Mouse (Mus musculus) spleen, adult 18-20 months (tissue): ENCODE measurements at regions not wholly inside any gene's neighbourhood (a gene's known extent, or its start where the extent isn't known, plus 50 kb on each side); places are given as distances from the start of the nearest gene placed in this dataset.

Experiments used
- DNase-seq, 2 experiments: peaks; one replicate each; pipeline ENCODE4 v3.0.0; 2022; ENCODE audit warnings: mixed read lengths in 2 of 2

DNA sequence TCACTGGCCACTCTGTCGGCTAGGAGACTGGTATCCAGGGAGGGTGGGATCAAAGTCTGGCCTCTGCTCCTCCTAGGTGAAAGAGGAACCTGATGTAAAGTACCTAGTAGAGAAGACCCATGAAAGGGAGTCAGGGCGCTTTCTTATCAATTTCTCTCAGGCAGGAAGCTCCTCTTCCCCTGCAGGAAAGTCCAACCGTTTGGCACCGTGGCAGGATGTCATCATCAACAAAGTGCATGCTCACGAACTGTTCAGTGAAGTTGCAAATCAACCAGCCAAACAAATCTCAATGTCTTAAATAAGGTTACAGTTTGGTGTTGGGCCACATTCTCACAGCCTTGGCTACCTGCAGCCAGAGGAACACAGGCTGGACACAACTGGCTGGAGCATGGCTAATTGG is 138.2 kb upstream of the Krr1 start:
- DNase-seq = no peak

DNA sequence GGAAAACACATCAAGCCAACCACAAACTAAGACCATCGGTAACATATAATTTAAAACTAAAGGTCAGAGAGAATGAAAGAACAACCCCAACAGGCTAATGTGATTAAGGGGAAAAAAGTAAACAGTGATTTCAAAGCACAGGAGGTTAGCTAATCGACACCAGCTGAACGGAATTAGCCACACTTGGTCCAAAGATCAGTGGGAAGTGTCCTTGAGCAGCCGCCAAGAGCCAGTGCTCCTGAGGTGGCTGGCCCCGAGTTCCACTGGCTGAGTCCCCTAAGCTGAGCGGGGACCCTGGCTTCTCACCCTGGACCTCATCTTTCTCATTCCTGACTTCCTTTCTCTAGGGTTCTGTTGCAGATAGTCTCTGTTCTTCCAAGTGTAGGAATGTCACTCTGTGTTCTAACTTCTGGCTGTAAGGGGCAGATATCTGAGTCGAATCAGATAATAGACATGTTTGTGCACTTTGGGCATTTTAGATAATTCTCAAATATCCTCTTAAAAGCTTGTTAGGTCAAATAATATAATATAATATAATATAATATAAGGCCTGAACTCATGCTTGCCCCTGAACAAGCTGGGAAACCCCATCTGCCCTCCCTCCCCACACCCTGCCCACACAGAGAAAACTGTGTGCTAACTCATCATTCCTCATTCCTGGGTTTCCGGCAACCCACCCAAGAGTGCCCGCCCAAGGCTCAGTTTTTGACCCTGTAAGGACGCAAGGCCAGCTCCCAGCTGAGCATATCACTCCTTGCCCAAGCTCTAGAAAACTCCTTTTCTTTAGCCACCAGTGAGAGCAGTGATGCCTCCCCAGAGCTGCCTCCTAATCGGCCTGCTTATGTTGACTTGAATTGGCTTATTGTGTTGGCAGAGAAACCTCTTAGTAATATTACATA is 137.3 kb upstream of the Krr1 start:
- no peak for DNase-seq

DNA sequence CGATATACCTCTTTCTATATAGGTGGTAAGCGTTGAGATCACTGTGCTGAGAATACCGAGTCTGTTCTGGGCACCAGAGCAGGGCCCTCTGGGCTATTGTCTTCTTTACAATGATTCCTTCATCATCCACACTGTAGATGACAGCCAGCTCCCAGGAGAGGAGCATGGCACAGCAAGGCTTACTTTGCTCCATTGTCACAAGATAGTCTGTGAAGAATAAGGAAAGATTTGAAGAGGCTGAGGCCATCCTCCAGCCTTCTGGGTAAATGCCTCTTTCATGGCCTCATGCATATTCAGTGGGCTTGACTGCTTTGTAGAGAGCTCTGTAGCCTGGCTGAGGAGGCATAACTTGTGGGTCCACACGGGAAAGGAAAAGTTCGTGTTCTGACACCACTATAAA is 136.3 kb upstream of the Krr1 start:
- no peak for DNase-seq

DNA sequence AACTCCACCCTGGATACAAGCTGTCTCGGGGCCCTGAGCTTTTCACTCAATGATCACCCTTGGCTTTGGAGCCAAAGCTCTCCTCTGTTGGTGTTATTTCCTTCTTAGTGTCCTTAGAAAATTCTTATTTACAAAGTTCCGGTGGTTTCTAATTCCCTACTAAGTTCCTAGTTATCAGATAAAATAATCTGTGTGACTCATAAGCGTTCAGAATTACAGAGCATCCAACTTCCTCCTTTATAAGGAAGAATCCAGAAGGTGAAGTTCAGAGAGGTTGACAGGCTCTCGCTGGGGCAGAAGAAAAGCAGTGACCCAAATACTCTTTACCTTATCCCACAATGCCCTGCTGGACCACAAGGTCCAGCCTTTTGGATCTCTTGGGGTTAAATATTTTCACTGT is 135.7 kb upstream of the Krr1 start:
- no peak for DNase-seq

DNA sequence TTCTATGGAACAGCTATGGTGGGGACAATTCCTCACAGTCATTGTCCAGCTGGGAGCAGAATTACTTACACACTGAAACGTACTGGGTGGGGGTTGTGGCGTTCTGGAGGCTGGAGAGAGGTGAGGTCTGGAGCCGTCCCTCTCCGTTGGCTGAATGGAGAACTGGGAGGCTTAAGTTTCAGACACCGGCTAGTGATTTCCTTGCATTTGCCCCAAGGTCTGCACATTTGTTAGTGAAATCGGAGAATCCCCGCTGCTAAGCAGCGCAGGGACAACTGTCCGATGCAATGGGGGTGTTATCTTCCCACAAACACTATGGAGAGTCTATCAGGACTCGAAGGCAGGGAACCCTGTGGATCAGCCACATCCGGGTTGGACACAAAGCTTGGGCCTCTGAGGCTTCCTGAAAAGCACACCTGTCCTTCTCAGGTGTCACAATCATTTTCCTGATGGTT is 130.1 kb upstream of the Krr1 start:
- DNase-seq = no peak

DNA sequence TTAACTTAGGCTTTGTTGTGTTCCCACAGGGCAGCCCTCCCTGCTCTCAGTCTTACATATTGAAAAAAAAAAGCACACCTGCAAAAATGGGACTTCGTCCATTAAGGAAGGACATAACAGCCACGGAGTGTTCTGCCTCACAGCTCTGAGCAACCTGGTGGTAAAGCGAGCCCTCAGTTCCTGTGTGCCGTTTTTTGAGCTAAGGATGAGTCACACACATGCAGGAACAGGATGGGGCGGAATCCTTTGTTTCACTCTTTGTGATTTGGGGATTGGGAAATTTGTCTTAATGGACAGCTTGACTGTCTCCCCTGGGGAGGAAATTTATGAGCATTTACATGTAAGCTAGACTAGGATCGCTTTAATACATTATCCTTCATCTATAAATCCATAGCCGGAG is 129.6 kb upstream of the Krr1 start:
- no peak for DNase-seq

DNA sequence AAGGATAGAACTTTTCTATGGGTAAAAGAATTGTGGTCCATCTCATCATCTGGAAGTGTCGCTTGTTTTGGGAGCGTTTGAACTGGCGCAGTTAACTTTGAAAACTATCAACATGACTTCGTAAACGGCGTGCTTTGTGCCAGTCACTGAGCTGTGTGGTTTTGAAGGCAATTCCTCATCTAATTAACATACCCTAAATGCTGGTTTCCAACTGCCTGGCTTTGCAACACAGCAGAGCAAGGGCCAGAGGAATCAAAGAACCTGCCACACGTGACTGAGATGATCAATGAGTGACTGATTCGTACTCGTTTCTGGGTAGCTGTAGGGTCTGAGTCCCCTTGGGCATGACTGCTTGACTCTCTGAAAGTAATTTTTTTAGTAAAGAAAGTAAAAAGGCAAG is 129.2 kb upstream of the Krr1 start:
- no peak for DNase-seq

DNA sequence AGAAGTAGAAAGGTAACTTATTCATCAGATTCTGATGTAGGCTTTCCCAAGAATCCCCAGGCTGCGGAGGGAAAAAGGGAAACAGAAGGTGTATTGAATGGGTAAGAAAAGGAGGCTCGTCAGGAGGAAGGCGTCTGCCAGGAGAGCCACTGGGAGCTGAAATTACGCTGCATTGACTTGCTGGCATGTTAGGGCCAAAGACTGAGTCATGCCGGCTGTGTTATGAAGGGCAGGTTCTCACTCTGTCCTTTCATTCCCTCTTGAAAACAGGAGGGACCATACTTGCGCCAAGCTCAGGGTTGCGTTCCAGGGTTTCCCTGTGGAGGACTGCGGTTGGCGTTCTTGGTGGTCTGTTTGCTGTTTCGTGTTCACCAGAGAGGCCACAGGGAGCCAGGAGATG is 128.3 kb upstream of the Krr1 start:
- no peak for DNase-seq

DNA sequence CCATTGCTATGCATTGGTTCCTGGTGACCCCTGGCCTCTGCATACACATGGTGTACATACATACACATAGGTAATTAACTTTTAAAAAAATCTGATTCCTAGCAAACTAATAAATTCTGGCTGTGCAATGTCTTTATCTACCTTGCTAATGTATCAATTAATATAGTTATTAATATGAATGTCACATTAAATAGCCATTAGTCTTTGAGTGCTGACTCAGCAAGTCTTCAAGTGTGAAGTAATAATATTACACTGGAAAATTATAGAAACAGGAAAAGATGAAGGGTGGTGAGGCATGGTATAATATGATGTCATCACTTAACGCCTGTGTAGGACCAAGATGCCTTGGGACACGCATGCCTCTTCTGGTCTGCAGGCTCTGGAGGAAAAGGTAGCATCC is 126.5 kb upstream of the Krr1 start:
- no peak for DNase-seq

DNA sequence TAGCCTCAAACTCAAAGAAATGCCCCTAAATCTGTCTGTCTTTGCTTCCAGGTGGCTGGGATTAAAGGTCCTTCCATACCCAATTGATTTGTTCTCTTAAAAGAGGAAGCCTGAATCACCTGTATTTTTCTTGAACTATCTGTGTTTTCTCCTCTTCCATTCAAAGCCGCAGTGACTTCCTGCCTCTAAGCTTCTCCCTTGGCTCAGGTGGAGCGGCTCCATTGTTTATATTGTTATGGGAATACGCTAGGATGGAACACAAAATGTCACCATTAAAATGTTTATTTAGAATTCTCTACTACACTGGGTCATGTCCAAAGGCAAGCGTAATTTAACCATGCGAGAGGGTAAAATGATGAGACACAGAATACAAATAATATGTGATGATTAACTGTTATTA is 118.2 kb upstream of the Krr1 start:
- no peak for DNase-seq

DNA sequence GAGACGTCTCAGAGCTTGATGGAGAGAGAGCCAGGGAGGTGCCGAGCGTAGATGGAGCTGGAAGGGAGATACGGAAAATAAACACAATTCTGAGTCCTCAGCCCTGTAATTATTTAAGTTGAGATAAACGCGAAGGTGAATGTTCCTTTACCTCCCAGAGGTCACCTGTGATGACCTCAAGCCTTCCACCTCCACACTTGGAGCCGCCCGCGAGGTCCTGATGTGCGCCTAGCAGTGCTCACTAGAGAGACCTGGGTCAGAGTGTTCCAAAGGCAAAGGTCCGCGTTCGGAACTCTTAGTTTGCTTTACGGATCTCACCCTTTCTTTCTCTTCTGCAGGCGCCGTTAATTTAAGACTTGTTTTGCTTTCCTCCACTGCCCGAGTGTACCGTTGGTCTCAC is 117.0 kb upstream of the Krr1 start:
- no peak for DNase-seq

DNA sequence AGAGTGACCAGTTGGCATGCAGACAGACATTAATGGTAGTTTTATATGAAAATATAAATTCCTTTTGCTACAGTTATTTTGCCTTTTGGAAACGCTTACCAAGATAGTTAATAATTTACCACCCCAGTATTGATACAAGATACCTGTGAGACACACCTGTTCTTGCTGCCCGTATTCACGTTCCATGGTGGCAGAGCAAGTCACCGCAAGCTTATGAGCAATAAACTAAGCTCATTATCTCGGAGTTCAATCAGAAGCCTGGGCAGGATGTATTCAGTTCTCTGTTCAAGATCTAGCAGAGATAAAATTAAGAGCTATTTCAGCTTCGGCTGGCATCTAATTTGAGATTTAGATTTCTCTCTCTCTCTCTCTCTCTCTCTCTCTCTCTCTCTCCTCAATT is 114.1 kb upstream of the Krr1 start:
- no peak for DNase-seq

DNA sequence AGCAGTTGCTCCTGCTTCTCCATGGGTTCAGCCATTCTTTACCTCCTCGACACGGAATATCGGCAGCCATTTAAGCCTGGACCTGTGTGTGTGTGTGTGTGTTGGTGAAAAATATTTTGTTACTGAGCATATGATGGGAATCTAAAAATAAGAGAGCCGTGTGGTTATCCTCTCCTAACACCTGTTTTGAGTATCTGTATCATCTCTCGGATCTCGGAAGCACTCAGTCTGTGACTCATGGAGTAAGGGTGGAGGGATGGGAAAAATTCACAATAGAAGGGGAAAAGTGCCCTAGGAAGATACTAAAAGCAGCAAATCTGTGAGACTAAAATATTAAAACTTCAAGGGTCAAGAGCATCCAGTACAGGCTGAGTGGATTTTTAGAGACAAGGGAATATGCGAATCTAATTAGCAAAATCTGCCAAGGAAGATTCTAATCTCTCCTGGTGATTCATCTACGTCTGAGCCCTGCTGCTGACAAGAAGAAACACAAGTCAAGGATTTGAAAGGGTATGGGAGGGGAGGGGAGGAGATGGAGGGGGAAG is 107.1 kb upstream of the Krr1 start:
- DNase-seq = no peak

DNA sequence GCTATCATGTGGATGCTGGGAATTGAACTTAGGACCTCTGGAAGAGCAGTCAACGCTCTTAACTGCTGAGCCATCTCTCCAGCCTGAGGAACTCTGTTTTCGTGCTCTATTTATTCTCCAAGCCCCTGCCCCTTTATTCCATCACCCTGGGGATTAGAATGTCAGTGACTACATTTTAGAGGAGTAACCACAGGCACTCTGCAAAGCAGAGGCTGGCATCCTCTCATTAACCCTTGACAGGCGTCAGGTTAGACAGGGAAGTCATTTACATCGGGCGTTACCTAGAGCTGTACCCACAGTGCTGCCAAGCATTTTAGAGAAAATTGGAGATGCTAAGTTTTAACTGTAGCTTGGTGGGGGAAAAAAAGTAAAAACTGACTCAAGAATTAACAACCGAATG is 105.4 kb upstream of the Krr1 start:
- DNase-seq = no peak

DNA sequence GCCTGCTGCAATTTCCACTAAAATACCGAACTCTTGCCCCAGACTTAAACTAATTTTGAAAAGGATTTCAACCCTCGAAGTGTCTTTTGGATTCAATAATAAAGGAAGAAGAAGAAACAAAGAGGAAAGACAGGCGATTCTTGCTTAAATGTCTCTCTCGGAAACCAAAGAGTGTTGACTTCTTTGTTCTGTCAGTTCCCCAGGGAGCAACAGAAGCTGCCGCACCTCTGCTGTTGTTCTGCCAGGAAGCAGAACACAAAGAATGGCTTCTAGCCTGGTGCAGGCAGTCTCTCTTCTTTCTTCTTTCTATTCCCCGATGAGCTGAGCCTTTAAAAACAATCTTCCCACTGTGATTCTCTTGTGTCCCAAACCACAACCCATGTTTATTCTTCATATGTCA is 104.9 kb upstream of the Krr1 start:
- no peak for DNase-seq

DNA sequence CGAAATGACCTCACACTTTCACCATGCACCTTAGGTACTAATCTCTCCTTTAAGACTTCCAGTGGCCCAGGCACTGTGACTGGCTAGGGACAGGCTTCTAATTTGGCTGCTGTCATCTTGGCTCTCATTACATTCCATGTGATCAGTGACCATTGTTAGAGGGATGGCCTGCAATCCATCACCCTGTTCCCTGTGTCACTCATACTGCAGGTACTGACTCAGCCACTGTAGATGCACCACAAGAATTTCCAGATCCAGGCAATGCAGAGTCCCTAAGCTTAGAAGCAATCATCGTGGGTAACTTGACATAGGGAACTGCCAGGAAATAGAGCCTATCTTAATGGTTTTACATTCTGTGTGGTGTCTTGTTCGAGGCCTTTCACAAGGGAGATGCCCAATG is 92.1 kb upstream of the Krr1 start:
- DNase-seq = no peak

DNA sequence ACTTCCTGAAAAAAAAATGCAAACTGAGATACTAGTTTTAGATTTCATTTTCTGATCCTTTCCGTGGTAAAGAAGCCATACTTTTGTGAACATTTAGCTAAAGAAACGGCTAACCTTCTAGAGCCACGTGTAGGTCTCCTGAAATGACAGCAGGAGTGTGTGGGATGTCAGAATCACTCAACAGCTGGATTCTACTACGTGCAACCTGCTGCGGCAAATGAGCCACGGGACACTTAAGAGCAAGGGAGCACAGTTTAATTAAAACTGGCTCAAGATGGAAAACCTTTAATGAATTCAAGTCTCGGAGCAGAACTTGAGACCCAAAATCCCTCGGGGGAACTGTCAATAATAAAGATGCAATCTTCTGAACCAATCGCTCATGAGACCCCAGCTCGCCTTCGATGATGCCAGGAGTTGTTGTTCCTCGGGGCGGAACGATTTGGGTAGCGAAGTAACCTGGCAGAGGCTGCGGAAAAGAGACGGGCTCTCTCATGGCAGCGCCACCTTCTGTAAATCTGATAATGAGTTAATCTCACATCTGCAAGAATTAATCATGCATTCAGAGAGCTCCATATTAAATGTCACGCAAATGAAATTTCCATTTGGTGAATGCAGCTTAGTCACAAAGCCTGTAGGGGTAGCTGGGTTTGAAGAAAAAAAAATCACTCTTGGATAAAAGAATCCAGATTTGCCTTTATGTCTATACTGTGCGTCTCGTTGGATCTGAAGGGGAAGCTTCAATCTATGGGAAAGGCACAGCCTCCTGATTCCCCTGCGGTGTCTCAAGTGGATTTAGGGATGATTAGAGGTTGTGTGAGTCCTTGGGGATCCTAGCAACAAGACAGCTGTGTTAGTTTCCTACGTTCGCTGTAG is 90.9 kb upstream of the Krr1 start:
- no peak for DNase-seq

DNA sequence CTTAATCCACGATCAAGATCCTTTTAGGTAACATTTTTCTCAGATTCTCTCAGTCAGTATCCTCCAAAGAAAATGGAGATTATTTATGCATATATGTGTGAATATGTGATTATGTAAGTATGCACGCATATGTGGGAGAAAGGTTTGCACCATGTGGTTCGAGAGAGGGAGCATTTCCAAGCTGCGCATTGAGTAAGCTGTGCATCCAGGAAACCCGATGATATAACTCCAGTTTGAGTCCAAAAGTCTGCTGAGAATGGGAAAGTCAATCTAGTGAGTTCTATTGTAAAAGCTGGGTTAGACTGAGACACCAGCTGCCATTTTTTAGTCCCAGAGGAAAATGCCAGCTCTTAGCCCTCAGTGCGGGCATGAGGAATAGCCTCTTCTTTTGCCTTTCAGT is 89.9 kb upstream of the Krr1 start:
- no peak for DNase-seq

DNA sequence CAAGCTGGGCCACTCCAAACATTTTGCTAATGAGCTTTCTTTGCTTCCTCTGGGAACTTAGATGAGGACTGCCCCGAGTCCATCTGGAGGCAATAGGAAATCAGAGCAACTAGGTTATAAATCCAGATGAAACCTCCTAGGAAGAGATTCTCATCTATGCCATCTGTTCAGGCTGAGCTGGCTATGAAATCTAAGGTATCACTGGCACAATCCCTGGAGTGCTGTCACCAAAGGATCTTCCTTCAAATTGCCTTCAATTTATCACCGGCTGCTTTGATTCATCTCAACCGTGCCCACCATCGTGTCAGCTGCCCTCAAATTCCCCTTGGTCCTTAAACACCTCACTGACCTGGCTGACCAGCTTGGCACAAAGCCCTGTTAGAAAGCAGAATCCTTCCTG is 87.8 kb upstream of the Krr1 start:
- DNase-seq = no peak

DNA sequence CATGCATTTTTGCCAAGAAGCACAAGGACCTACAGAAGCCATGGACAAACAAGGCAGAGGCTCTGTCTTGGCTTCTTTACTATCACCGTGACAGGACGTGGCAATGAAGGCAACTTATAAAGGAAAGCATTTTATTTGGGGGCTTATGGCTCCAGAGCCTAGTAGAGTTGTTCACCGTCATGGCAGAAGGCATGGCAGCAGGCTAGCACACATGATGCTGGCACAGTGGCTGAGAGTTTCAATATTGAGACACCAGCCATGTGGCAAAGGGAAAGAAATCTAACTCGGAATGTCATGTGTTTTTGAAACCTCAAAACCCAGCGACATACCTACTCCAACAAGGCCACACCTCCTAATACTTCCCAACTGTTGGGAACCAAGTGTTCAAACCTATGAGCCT is 83.4 kb upstream of the Krr1 start:
- no peak for DNase-seq

DNA sequence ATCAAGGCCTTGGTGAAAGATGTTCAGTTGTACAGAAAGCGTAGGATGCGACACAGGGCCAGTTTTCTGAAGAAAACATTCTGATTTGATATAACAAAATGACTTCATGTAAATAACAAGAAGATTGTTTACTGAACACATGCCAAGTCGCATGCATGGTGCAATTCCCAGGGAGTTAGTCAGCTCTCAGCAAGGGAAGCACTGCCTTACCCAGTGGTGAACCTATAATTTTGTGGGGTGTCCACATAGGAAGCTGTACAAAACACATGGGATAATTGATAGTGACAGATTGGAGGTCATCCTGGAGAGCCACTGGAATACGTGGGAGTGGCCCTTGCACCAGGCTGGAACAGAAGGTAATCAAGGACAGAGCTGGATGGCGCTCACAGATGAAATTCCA is 79.0 kb upstream of the Krr1 start:
- no peak for DNase-seq

DNA sequence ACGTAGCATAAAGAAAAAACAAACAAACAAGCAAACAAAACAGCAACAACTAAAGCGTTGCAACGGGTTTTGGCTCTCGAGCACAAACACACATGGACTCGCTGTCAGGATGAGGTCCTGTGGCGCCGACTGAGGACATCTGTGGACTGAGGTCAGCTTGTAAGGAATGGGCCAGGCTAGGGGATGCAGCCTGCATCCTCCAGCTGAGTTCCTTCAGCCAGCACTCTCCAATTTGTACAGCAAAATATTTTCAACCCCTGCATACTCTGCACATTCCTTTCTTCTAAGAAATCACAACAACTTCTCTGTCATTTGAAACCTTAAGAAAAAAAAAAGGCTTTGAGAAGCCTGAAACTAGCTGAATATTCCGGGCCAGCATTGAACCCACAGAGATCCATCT is 78.5 kb upstream of the Krr1 start:
- DNase-seq = no peak

DNA sequence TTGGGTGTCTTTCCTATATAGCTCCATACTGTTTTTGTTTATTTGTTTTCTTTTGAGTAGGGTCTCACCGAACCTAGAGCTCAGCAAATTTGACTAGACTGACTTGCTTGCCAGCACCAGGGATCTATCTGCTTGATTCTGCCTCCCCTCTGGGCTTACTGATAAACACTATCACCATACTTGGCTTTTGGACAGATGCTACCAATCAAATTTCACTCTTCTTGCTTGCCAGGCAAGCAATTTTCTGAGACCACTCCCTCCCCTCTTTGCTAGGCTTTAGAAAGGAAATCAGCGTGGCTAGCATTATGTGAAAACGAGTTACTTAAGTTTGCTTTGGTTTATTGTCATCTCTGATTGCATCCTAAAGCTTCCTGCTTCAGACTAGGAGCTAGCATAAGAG is 75.1 kb upstream of the Krr1 start:
- DNase-seq = no peak
